Mouse (Mus musculus): ENCODE results near the gene Fam192a.

The Fam192a gene

DNA sequence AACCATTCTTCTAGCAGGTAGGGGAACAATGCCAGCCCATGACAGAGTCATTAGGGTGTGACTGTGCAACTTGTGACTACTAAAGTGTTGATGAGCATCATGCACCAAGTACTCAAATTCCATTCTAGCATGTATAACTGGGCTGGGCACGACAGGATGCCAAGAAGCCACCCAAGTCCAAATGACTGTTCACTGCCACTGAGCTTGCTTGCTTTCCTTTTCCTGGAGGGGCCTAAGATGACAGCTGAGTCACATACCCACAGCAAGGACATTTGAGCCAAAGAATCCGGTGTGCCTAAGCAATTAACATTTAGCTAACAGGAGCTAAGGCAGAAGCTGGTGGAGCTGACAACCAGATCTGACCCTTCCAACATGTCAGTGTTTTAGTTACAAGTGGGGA lies 29.9 kb downstream of the Fam192a start:
- DNase-seq (ENCODE audit: low spot score) = no peak

DNA sequence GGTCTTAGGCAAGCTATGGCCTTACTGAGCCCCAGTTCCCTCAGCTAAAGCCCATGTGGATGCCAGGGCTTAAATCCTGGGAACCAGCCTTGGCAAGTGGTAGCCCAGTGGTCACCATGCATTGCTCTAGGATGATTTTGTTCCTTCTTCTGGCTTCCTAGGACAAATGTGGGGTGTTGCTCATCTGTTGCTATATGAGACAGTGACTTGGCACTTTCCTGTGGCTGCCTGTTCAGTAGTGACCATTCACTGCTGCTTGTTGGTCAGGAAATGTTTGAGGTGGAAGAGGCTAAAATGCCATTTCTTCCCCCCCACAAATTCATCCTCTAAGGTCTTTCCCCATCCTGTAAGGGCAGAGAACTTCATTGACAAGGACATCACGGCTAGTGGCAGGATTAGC lies 32.4 kb downstream of the Fam192a start:
- DNase-seq (ENCODE audit: low spot score) = no peak

GRCm38 (mm10) chr8:94568098-94568497 lies 33.7 kb downstream of the Fam192a start:
- DNase-seq (ENCODE audit: low spot score) = no peak

- DNase-seq (ENCODE audit: low spot score) = no peak
Measured at GRCm38 (mm10) chr8:94567159-94567849, 34.5 kb downstream of the Fam192a start.

DNA sequence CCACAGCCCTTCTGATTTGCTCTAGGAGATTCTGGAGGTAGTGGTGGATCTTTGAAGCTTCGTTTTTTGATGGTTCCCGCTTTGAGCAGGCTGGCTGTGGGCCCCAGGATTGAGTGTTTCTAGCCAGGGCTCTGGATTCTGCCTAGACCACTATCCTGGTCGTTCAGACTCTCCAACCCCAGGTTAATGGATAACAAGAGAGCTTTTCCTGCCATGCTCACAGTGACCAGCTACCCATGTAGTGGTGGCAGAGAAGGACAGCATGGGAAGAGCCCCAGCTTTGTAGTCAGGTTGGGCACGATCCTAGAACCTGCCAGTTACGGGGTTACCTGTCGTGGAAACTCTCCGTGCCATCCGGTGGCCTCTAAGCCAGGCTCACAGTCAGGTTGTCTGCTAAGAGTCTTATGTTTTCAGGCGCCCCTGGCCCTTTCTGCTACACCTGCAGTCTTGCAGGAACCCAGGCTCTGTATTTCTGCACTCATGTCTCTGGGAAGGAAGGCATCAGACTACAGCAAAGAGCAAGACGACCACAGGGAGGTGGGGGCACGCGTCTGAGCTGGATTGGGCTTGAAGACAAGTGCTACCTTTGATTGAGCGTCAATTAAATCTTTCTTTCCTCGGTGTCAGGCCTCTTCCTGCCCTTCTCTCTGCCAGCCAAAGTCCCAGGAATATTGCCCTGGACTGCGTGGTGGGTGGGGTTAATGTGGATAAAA lies 35.2 kb downstream of the Fam192a start:
- DNase-seq (ENCODE audit: low spot score) = no peak

GRCm38 (mm10) chr8:94566033-94566432 lies 35.8 kb downstream of the Fam192a start:
- no peak for DNase-seq (ENCODE audit: low spot score)

GRCm38 (mm10) chr8:94564421-94564820 lies 37.4 kb downstream of the Fam192a start:
- DNase-seq (ENCODE audit: low spot score) = no peak

DNA sequence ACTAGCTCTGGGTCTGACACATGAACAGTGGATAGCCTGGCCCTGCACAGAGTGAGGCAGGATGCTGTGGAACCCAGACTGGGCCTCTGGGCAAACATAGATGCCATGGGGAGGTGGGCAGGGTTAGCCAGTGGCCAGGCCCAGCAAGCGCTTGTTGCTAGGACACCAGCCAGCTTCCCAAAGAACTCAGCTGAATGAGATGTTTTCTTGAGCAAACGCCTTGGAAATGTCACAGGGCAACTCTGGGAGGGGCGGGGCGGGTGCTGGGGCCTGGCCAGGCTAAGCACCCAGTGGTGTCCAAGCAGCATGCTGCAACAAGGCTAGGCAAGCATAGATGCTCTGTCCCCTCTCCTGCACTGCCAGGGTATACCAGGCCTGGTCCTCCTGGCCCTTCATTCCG lies 40.5 kb downstream of the Fam192a start:
- DNase-seq (ENCODE audit: low spot score) = no peak

DNA sequence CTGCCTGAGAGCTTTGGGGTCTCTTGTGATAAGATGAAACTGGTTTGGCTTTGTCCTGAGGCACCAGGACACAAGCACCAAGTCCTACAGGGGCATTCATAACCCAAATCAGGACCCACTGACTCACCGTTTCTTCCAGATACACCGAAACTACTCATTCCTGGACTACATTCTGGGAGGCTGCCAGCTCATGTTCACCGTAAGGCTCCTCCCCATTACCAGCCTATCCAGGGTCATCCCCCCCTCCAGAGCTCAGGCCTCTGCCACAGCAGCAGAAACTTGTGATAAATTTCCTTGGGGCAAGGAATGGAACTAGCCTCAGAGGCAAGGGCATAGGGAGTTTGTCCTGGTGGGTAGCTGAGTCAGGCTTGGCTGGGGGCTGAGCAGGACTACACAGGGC lies 44.5 kb downstream of the Fam192a start:
- DNase-seq (ENCODE audit: low spot score) = no peak

- no peak for DNase-seq (ENCODE audit: low spot score)
Measured at GRCm38 (mm10) chr8:94552696-94553095, 49.1 kb downstream of the Fam192a start.

DNA sequence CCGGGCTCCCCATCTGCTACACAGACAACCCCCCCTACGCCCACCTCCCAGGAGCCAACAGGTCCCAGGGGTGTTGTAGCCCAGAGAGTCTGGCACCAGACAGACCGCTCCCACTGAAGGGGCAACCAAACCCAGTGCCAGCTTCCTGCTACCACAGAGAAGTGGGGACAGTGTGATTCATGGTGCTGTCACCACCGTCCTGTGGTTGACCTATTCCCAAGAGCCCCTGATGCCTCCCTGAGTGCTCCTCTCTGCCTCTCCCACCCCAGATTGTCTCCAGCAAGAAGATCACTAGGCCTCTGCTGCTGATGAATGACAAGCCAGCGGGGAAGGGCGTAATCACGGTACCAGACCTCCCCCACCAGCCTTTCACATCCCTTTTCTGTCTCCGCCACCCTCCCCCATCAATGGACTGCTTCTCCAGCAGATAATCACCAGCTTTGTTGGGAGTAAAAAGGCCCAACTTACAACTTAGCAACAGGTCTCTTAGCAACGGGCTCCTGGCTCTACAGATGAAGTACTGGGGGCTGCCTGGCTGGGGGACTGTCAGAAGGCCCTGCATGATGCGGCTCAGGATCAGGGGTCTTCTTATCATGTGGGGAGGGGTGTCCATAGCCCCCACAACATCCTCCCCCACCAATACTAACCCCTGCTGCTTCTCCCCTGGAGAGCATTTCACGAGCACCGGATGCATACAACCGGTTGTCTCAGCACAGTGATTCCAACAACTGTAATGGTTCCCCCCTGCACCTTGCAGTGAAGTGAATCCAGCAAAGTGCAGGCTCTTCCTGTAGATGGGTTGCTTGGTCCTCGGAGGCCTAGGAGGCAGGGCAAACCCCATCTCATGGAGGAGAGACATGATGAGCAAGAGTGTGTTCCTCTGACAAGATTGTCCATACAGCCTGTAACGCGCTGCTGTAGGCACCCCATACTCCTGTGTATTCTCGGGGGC lies 50.0 kb downstream of the Fam192a start:
- no peak for DNase-seq (ENCODE audit: low spot score)

DNA sequence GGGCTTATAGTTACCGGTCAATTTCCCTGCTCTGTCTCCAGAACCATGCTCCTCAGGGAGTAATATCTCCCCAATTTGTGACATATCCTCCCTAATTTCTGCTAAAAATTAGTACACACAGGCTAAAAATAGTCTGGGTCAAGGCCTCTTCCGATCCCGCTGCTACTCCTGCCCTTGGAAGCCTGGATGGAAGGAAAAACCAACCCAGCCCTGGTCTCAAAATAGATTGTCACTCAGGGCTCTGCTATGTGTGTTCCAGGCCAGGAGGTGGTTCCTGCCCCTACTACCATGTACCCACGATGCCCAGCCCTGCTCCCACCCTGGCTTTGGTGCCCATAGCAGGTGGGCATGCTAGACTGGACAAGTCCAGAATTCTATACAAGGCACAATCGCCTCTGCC lies 51.8 kb downstream of the Fam192a start:
- no peak for DNase-seq (ENCODE audit: low spot score)

GRCm38 (mm10) chr8:94549482-94549881 lies 52.3 kb downstream of the Fam192a start:
- no peak for DNase-seq (ENCODE audit: low spot score)

GRCm38 (mm10) chr8:94549041-94549440 lies 52.8 kb downstream of the Fam192a start:
- DNase-seq (ENCODE audit: low spot score) = no peak

GRCm38 (mm10) chr8:94543981-94544380 lies 57.8 kb downstream of the Fam192a start:
- no peak for DNase-seq (ENCODE audit: low spot score)

- no peak for DNase-seq (ENCODE audit: low spot score)
Measured at GRCm38 (mm10) chr8:94540889-94541795, 60.7 kb downstream of the Fam192a start.

DNA sequence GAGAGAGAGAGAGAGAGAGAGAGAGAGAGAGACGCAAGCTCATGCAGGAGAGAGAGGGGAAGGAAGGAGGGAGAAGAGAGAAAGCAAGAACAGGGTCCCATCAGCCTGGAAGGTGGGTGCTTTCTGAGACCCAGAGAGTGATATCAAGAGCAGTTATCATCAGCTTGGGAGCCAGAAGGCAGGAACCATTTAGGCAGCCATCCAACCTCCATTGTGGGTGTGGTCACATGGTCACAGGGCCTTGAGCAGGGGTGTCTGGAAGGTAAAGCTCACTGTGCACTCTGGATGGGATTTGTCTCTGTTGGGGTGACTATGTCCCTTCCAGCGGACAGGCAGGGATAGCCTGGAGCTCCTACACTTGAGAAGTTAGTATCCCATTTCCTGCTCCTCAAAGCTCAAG lies 61.8 kb downstream of the Fam192a start:
- DNase-seq (ENCODE audit: low spot score) = no peak

GRCm38 (mm10) chr8:94537456-94537855 lies 64.3 kb downstream of the Fam192a start:
- DNase-seq (ENCODE audit: low spot score) = no peak

DNA sequence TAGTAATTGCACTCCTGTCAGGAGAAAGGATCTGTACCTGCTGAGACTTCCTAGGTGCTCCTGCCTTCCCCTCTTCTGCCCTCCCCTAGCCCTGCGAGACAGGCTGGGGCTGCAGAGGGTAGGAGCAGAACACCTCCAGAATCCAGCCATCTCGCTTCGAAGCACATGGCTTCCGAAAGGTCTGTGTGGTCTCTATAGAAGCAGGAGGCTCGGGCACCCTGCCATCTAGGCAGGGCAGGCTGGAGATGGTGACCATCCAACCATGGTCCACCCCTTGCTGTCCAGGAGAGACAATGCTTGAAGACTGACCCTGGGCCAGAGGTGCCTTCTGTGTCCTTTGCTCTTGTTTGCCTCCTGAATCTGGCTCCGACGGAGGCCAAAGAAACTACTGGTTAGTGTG lies 66.2 kb downstream of the Fam192a start:
- no peak for DNase-seq (ENCODE audit: low spot score)

DNA sequence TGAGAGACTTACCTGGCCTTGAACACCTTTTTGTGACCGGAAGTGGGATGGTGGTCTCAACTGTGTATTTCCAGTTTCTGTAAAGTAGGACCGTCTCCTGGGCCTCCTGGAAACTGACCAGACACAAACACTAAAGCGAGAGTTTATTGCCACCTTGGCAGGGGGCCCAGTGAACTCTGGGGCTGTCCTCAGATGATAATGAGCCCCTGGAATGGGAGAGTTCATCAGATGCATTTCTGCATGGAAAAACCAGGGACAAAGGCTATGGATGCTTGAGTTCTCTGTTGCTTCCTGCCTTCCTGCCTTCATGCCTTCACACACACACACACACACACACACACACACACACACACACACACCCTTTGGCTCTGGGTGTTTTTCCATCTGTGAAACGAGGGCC lies 67.2 kb downstream of the Fam192a start:
- no peak for DNase-seq (ENCODE audit: low spot score)

- peak; percentile 72 for DNase-seq (ENCODE audit: low spot score)
Measured at GRCm38 (mm10) chr8:94532873-94533671, 68.7 kb downstream of the Fam192a start, which contains the start of gene Cpne2. Gene Cpne2, plus strand, starts transcription at chr8:94532990.

Data from ovary, postnatal 36 days (tissue).